Comparison of ENCODE assay signal across 22 mouse cellular contexts in the genomic region with DNA sequence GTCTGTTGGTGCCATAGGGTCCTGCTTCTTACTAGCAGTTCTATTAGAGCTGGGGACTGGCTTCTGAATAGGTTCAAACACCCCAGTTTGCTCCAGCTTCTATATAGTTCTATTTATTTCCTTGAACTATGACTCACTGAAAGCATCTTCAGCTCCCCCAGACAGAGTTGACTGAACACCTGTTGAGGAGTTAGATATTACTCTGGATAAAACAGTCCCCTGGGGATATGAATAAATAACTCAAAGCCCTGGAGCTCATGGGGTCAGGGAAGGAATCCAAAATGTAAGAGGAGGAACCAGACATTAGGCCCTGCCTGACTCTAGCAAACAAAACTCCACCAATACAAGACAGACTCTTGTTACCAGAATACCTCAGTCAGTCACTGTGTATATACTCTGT.
DNase-seq lines count a peak whose midpoint lies in the region; ATAC-seq and TF ChIP-seq lines count a peak whose summit lies in the region.
"Had no signal": no experiment of that assay in that cellular context is flagged by ENCODE, and none has a peak within 500 bp of the region (broad histone marks: within the 10 kb centered on the region; RNA-seq: fewer than 3 reads in every experiment).

No protein-coding gene starts in this region.

- no peak overlapping the region for H3K4me3 ChIP-seq in intestine, postnatal 0 days (ENCODE audit: low read depth, low read length)
- H3K4me3 ChIP-seq: embryonic facial prominence, embryonic 13.5 days; forebrain, embryonic 13.5 days; heart, embryonic 13.5 days; hindbrain, embryonic 12.5 days had no signal

- H3K27me3 ChIP-seq in intestine, postnatal 0 days (replicated peaks; ENCODE audit: control insufficient read depth, insufficient read depth, low read length): no peaks in the 10 kb centered on the region
- H3K27me3 ChIP-seq: embryonic facial prominence, embryonic 13.5 days; forebrain, embryonic 13.5 days; heart, embryonic 13.5 days; hindbrain, embryonic 12.5 days had no signal

- no peak for TF ChIP-seq CTCF in intestine, postnatal 0 days (IDR thresholded peaks at IDR 0.05; ENCODE audit: low read depth)

- no peak overlapping the region for H3K4me2 ChIP-seq in intestine, postnatal 0 days (replicated peaks; ENCODE audit: low read depth)
- H3K4me2 ChIP-seq: embryonic facial prominence, embryonic 13.5 days; forebrain, embryonic 13.5 days; heart, embryonic 13.5 days; hindbrain, embryonic 12.5 days had no signal

- H3K9me3 ChIP-seq in intestine, postnatal 0 days (ENCODE audit: control insufficient read depth): no peaks in the 10 kb centered on the region
- H3K9me3 ChIP-seq: embryonic facial prominence, embryonic 13.5 days had no signal

- DNase-seq in kidney, adult 11 months: peak; percentile 44
- no peak for DNase-seq in kidney, postnatal 4 days
- peak; percentile 14 to 51 for DNase-seq in kidney, postnatal 36 days
- DNase-seq in kidney, postnatal 25 days: no peak
- peak; percentile 13 for DNase-seq in fibroblast of lung, adult 2 months (ENCODE audit: low read depth)
- no peak for DNase-seq in frontal cortex, postnatal 25 days (ENCODE audit: low spot score in 2 of 2)
- DNase-seq: adrenal gland, postnatal 14 days; B cell, adult 2 months; cerebellum, adult 11-12 months; cerebellum, adult 9-11 months; cerebellum, postnatal 36 days; forebrain, postnatal 0 days; gastrocnemius, postnatal 10 days; heart, postnatal 4 days had no signal

- H3K27ac ChIP-seq in intestine, postnatal 0 days (ENCODE audit: low read depth, low read length): no peak overlapping the region
- H3K27ac ChIP-seq: embryonic facial prominence, embryonic 13.5 days; forebrain, embryonic 13.5 days; heart, embryonic 13.5 days; hindbrain, embryonic 12.5 days had no signal

- no peaks in the 10 kb centered on the region for H3K4me1 ChIP-seq in intestine, postnatal 0 days (replicated peaks; ENCODE audit: control insufficient read depth, insufficient read depth, low read length)
- H3K4me1 ChIP-seq: embryonic facial prominence, embryonic 13.5 days; forebrain, embryonic 13.5 days; hindbrain, embryonic 12.5 days had no signal

- H3K9ac ChIP-seq in intestine, postnatal 0 days (ENCODE audit: low read depth, low read length): no peak overlapping the region
- H3K9ac ChIP-seq: embryonic facial prominence, embryonic 13.5 days; forebrain, embryonic 13.5 days; forebrain, postnatal 0 days; heart, embryonic 13.5 days; hindbrain, embryonic 12.5 days had no signal

- ATAC-seq in intestine, postnatal 0 days: no peak
- ATAC-seq: activated CD4-positive, CD25-positive, alpha-beta regulatory T cell, adult 4 months; forebrain, embryonic 13.5 days; forebrain, postnatal 0 days; hindbrain, embryonic 16.5 days; inflammation-experienced regulatory T-cells, adult 6 months had no signal

- no peaks in the 10 kb centered on the region for H3K36me3 ChIP-seq in intestine, postnatal 0 days (ENCODE audit: control insufficient read depth, insufficient read depth)
- H3K36me3 ChIP-seq: embryonic facial prominence, embryonic 13.5 days; heart, embryonic 13.5 days; hindbrain, embryonic 12.5 days had no signal

Comparison
In these comparisons a context has a peak if more than half of its experiments do, and no peak if none do; other contexts are left out.
1. DNase-seq: peak in kidney, adult 11 months (single experiment), kidney, postnatal 36 days (2 of 2) and fibroblast of lung, adult 2 months (single experiment); none in kidney, postnatal 4 days (0 of 2), kidney, postnatal 25 days (0 of 2) and frontal cortex, postnatal 25 days (0 of 2).